Mouse (Mus musculus) testis, adult 2 months (tissue): ENCODE measurements at regions not wholly inside any gene's neighbourhood (a gene's known extent, or its start where the extent isn't known, plus 50 kb on each side); places are given as distances from the start of the nearest gene placed in this dataset.

ENCODE experiments used
- CTCF ChIP-seq: fragments of 200-500 bp; IDR thresholded peaks from 2 replicates; pipeline ENCODE4 v1.5.1; 2012; ENCODE audit warnings: low read depth, mild to moderate bottlenecking, inconsistent platforms, low read length, moderate library complexity; ENCODE audit not compliant: control insufficient read depth, insufficient read depth, insufficient replicate concordance
- POLR2A ChIP-seq: fragments of 200-500 bp; IDR thresholded peaks from 2 replicates; pipeline ENCODE4 v1.6.1; 2012; ENCODE audit warnings: low read depth, mild to moderate bottlenecking, inconsistent platforms, low read length, moderate library complexity; ENCODE audit not compliant: control insufficient read depth

- TF ChIP-seq POLR2A, result no peak
- TF ChIP-seq CTCF, result no peak
Measured at GRCm38 (mm10) chr9:113430411-113430810, 277.6 kb downstream of the Pdcd6ip start.
